Mouse (Mus musculus) heart, embryonic 11.5 days (tissue): ENCODE results near the gene Btbd19. TPM values are rescaled to one million over a fixed set of nuclear protein-coding genes. Genes with fewer than 3 reads are reported as not detected.

Experiments
- ATAC-seq: fragments of 200-750 bp; cut with Nextera tagmentation; replicated peaks from 2 replicates; pipeline ENCODE4 v1.8.0; 2017; ENCODE audit warnings: moderate library complexity; ENCODE audit not compliant: insufficient number of reproducible peaks, low FRiP score, low TSS enrichment
- H3K27ac ChIP-seq: fragments of 300-500 bp; sonication (generic); 2 replicates; pipeline ENCODE4 v1.5.1; 2014; ENCODE audit warnings: mild to moderate bottlenecking, low read depth, low read length
- H3K27me3 ChIP-seq: fragments of 300-500 bp; sonication (generic); 2 replicates; pipeline ENCODE4 v1.6.1; 2014; ENCODE audit warnings: mild to moderate bottlenecking, low read length, mixed read lengths; ENCODE audit not compliant: control insufficient read depth, insufficient read depth
- H3K36me3 ChIP-seq: fragments of 300-500 bp; sonication (generic); 2 replicates; pipeline ENCODE4 v1.6.1; 2014; ENCODE audit warnings: mild to moderate bottlenecking, low read length, moderate library complexity, mixed read lengths; ENCODE audit not compliant: control insufficient read depth, insufficient read depth
- H3K4me1 ChIP-seq: fragments of 300-500 bp; sonication (generic); 2 replicates; pipeline ENCODE4 v1.6.1; 2014; ENCODE audit warnings: low read length; ENCODE audit not compliant: control insufficient read depth, insufficient read depth
- H3K4me2 ChIP-seq: fragments of 300-500 bp; sonication (generic); 2 replicates; pipeline ENCODE4 v1.6.1; 2014; ENCODE audit warnings: mild to moderate bottlenecking, moderate library complexity
- H3K4me3 ChIP-seq: fragments of 300-500 bp; sonication (generic); 2 replicates; pipeline ENCODE4 v1.5.1; 2014; ENCODE audit warnings: low read depth, low read length
- H3K9ac ChIP-seq: fragments of 300-500 bp; sonication (generic); 2 replicates; pipeline ENCODE4 v1.6.1; 2014; ENCODE audit warnings: mild to moderate bottlenecking, low read depth, low read length, moderate library complexity
- H3K9me3 ChIP-seq: fragments of 300-500 bp; sonication (generic); replicated peaks from 2 replicates; pipeline ENCODE4 v1.6.1; 2016; ENCODE audit warnings: low read length; ENCODE audit not compliant: control insufficient read depth
- WGBS: fragments of 180-500 bp; shearing (Covaris S2); extraction: QIAGEN DNeasy Blood & Tissue Kit; methylation state at CpG from one replicate; pipeline ENCODE4 v1.1.7; 2014; ENCODE audit not compliant: insufficient replicate concordance; 5-methylcytosine and 5-hydroxymethylcytosine counted together
- polyA plus RNA-seq: library from polyadenylated mRNA; unstranded; fragments of >200 nt; fragmentation: Nextera tagmentation; extraction: Ambion mirVana; gene quantifications from 2 replicates; pipeline ENCODE4 v1.2.1, GENCODE M21; 2014

The Btbd19 gene
- polyA plus RNA-seq, 1 experiment from 2014 or later, result 4.0 TPM

DNA sequence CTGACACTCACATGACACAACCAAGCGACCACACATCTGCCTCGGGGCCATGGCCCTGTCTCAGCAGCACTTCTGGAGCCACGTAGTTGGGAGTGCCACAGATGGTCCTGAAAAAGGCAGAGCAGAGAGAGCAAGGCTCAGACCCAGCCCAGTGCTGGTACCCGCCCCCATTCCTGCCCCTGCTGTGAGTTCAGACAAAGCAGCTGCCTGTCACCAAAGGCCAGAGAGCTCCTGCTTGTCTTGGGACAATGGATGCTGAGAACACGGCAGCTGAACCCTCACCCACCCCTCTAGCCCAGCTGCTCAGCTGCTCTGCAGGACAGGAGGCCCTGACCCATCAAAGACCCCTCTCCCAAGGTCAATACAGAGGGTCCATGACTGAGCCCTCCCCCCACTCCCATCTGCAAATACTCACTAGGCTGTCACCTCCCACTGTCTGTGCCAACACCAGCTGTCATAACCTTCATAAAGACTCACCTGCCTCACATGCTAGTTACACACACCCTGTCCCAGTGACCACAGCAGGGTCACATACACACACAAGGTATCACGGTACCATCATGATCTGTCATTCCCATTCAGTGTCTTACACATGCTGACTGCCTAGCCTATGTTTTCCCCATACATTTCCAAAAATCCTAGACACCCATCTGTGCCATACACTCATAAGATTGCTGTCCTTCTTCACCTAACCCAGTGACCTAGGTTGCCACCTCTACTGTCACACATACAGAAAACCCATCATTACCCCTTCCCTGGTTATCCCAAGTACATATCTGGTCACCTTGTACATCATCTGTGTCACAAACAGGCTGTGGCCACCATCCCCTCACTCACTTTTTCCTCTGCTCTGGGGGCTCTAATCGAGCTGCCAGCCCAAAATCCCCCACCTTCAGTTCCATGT is 6.6 kb upstream of the Btbd19 start:
- H3K4me1 ChIP-seq, result peaks cover 8% of the 10 kb centered on the region; the same call in 1 of the 2 replicates
- 32% methylated on average over 7 of the region's 7 CpGs for WGBS
- ATAC-seq, result 0 out of 2 replicates have a peak, but pooled peaks have one; percentile 3
- peak overlapping the region; percentile 99 for H3K4me2 ChIP-seq
- no peaks in the 10 kb centered on the region for H3K9me3 ChIP-seq
- H3K9ac ChIP-seq, result no peak overlapping the region
- H3K36me3 ChIP-seq, result no peaks in the 10 kb centered on the region
- H3K27ac ChIP-seq, result no peak overlapping the region
- no peak overlapping the region for H3K4me3 ChIP-seq
- peaks cover 27% of the 10 kb centered on the region for H3K27me3 ChIP-seq

DNA sequence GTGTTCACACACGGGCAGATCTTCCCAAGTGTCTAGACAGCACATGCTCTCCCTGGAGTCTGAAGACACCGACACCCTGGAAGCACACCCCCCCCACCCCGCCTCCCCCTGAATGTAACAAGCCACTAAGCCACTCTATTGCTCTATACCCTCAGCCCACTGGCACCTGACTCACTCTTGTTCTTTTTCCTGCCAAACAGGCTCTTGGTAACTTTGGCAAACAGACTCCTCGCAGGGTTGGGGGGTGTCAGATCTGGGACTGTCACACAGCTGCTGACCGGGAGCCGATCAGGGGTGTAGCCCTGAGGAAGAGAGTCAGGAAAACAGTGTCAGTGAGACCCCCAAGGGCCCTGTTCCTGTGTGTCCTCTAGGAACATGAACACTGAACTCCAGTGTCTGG is 5.7 kb upstream of the Btbd19 start:
- H3K4me1 ChIP-seq, result peaks cover 8% of the 10 kb centered on the region; the same call in 1 of the 2 replicates
- H3K4me3 ChIP-seq, result no peak overlapping the region
- no peak overlapping the region for H3K4me2 ChIP-seq
- no peak overlapping the region for H3K27ac ChIP-seq
- no peak overlapping the region for H3K9ac ChIP-seq
- ATAC-seq, result no peak
- H3K27me3 ChIP-seq, result peaks cover 27% of the 10 kb centered on the region
- no peaks in the 10 kb centered on the region for H3K9me3 ChIP-seq
- H3K36me3 ChIP-seq, result no peaks in the 10 kb centered on the region
- WGBS, result 71% methylated on average over 6 of the region's 6 CpGs

DNA sequence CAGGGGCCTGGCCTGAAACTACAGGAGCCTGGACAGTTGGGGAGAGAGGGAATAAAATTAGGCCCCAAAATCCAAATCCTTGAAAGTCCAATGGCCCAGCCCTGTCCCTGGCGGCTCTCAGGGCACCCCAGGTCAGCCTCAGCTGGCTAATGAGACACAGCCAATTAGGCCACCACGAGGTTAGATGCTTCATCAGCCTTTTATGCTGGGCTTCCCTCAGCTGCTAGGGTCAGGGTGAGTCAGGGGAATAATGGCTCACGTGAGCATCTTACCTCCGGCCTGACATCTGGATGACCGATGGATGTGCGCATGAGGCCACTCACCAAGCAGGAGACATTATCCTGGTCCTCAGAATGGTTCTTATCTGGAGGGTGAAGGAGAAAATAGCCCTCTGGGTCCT is 5.3 kb upstream of the Btbd19 start:
- Histone ChIP-seq H3K9ac (no peak overlapping the region), H3K4me3 (no peak overlapping the region), H3K9me3 (no peaks in the 10 kb centered on the region), H3K27me3 (peaks cover 27% of the 10 kb centered on the region), H3K4me1 (peaks cover 11% of the 10 kb centered on the region), H3K4me2 (no peak overlapping the region), H3K27ac (no peak overlapping the region), H3K36me3 (no peaks in the 10 kb centered on the region)
- no peak for ATAC-seq
- 76% methylated on average over 6 of the region's 6 CpGs for WGBS

DNA sequence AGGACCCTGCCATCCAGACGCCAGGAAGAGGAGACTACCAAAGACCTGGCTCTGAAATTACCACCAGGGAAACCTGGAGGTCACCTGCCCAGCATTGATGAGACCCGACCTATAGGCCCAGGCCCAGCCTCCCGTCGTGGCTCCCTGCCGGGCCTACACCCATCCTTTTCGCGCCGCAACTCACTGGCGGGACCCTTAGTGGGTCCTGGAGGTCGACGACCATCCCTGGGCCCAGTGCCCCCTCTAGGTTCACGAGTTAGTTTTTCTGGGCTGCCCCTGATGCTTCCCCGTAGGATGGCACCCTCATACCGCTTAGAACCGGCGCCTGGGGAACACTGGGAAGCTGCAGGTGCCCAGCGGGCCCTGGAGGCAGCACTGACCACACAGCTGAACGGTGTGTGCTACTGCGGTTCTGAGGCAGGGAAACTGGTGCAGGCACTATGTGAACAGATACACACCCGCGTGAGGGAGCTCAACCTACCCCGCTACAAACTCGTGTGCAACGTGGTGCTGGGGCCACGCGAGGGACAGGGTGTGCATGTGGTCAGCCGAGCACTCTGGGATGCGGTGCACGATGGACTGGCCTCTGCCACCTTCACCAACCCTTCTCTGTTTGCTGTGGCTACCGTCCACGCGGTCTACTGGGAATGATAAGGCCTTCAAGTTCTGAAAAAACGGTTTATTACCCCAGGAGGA is 2.6 kb upstream of the Btbd19 start:
- Histone ChIP-seq H3K27ac (no peak overlapping the region), H3K9me3 (no peaks in the 10 kb centered on the region), H3K4me3 (no peak overlapping the region), H3K4me1 (peaks cover 18% of the 10 kb centered on the region), H3K27me3 (peaks cover 22% of the 10 kb centered on the region), H3K36me3 (no peaks in the 10 kb centered on the region), H3K4me2 (no peak overlapping the region), H3K9ac (no peak overlapping the region)
- ATAC-seq, result no peak
- 83% methylated on average over 33 of the region's 33 CpGs for WGBS

DNA sequence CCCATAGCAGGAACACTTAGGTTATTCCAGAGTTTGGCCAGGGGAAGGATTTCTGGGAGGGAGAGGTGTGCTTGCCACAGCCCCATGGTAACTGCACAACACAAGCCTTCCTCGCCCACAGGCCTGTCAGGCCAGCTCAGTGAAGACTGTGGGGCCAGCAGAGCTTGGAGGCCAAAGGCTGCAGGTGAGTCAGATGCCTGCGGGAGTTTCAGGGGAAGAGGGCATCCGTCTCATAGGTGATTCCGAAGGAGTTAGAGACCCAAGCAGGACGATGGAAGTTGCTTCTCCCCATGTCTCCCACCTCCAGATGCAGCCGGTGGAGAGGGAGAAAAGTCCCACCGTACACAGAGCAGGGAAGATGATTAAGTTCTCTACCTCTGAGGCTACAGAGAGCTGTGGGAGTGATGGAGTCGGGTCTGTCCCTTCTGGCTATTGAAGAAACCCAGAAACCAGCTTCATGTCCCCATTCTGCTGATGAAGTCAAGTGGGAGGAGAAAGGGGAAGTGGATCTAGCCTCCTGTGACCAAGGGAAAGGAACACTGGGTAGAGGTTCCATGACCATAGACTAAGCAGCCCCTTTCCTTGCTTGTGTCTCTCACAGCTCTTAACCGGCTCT is 1.3 kb upstream of the Btbd19 start, which contains the start of gene Tctex1d4:
Tctex1d4 (plus strand) TSS at position 120 of the 616 bp plus-strand sequence.
- H3K27ac ChIP-seq, result peak within 1 kb of the TSS; percentile 86
- H3K4me2 ChIP-seq, result no peak within 1 kb of the TSS; the same call in none of the 2 replicates
- H3K9ac ChIP-seq, result peak within 1 kb of the TSS; percentile 56

DNA sequence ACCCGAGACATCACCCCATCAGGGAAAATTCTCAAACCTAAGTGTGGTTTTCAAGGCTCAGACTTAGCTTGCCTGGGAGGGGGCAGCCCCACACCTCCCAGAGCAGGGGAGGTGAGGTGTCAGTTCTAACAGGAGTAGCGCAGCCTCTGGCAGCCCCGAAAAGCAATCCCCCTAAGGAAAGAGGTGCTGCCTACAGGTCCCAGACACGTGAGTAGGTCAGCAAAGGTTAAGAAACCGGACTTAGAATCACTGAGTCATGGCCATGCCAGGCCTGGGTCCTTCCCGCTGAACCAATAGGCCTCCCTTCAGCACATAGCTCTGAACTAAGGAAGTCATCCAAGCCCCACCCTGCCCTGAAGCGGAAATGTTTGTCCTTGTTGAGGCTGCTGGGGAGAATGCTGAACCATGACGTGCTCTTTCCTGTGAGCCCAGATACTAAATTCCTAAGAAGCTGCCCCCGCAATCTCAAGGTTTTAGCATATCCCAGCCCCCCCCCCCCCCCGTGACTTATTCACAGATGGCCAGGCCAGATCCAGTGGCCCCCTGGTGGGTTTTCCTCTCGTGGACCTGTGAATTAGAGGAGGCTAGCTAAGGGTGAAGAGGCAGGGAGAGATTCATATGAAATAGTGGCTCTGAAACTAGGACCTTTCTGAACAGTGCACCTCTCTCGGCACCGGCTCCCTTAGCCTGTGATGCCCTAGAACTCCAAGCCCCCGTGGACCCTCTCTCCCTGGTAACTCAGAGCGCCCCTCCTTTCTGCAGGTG is 567 bp upstream of the Btbd19 start:
- peak; percentile 66 for ATAC-seq
- peak overlapping the region; percentile 56 for H3K9ac ChIP-seq
- no peak overlapping the region; the same call in 1 of the 2 replicates for H3K4me2 ChIP-seq
- H3K36me3 ChIP-seq, result no peaks in the 10 kb centered on the region
- H3K4me1 ChIP-seq, result peaks cover 17% of the 10 kb centered on the region
- WGBS, result 47% methylated on average over 15 of the region's 15 CpGs
- no peaks in the 10 kb centered on the region for H3K9me3 ChIP-seq
- H3K27me3 ChIP-seq, result 0 out of 2 replicates have a peak, but pooled peaks cover 3% of the 10 kb centered on the region
- H3K4me3 ChIP-seq, result no peak overlapping the region
- peak overlapping the region; percentile 86 for H3K27ac ChIP-seq

More for the DNA sequence above, 1.3 kb upstream of the Btbd19 start, which contains the start of gene Tctex1d4:
- ATAC-seq, result no peak
- H3K9me3 ChIP-seq, result no peaks in the 10 kb centered on the region
- H3K4me3 ChIP-seq, result no peak within 1 kb of the TSS
- WGBS, result 79% methylated on average over 9 of the region's 9 CpGs
- H3K4me1 ChIP-seq, result peaks cover 17% of the 10 kb centered on the region
- H3K36me3 ChIP-seq, result no peaks in the 10 kb centered on the region
- H3K27me3 ChIP-seq, result peaks cover 9% of the 10 kb centered on the region

DNA sequence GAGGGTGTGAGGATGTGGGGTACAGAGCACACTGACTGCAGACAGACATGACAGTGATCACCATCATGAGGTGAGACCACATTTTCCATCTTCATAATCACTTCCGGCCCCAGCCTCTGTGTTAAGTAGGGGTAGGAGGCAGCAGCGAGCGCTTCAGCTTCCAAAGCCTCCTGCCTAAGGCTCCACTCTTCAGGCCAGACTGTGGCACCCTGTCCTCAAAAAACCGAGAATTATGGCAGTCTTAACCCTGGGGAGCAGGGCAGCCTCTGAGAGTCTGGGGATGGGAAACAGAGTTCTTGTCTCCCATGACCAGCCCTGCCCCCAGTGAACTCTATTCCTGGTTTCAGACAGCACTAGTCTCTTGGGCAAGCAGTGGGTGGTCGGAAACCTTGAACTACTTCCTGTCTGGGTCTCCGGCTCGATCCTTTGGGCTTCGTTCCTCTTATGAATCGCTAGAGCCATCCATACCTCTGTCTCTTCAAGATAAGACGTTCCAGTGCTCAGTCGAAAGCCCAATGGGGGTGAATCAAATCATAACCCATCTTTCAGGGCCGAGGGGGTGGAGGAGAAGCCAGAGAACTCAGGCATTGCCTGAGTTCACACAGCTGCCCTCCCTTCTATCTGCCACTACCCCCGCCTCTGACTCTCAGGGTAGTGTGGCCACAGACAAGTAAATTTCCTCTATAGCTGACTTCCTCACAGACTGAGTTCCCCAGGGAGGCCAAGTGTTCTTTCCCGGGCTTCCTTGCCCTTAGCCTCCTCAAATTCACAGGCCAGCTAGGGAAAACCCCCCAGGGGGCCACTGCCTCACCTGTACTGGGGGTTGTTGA is 792 bp downstream of the Btbd19 start:
- no peaks in the 10 kb centered on the region for H3K36me3 ChIP-seq
- no peak overlapping the region for H3K4me3 ChIP-seq
- H3K9ac ChIP-seq, result peak overlapping the region; percentile 56
- peaks cover 20% of the 10 kb centered on the region for H3K4me1 ChIP-seq
- no peaks in the 10 kb centered on the region for H3K27me3 ChIP-seq
- peak overlapping the region; percentile 86 for H3K27ac ChIP-seq
- no peaks in the 10 kb centered on the region for H3K9me3 ChIP-seq
- no peak for ATAC-seq
- H3K4me2 ChIP-seq, result peak overlapping the region; percentile 16
- WGBS, result 50% methylated on average over 14 of the region's 14 CpGs
